Mouse (Mus musculus): ENCODE results near the gene Neurl3.

DNA sequence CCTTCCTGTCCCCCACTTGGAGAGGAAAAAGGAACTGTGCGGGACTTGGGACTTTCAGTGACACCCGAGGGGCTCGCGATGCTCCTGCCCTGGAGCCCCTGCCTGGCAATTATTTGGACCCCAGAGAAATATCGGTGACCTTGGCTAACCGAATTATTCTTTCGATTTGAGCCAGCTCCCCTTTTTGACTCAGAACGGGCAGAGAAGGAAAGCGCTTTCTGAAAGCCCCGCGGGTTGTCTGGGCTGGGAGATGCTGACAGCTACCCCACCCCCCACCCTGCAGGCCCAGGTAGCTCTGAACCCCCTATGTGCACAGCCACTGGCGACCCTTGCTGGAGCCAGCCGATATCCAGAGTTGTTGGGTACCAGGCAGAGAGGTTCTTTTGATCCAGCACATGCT is 24.6 kb upstream of the Neurl3 start:
- TF ChIP-seq POLR2AphosphoS5 (IDR thresholded peaks at IDR 0.05; ENCODE audit: insufficient replicate concordance, low read depth, low read length) (no peak), GATA1 (IDR thresholded peaks at IDR 0.05; ENCODE audit: borderline replicate concordance, low read length) (no peak), CTCF (IDR thresholded peaks at IDR 0.05; ENCODE audit: low read depth, low read length) (no peak), TAL1 (conservative IDR thresholded peaks at IDR 0.05; ENCODE audit: low read depth, low read length) (no peak)

All from G1E (cell line).